Mouse (Mus musculus): Measurements from ENCODE around the gene Slc8a2.

GRCm38 (mm10) chr7:16083361-16083760 is 46.3 kb upstream of the Slc8a2 start:
- TF ChIP-seq EP300 (IDR thresholded peaks at IDR 0.05; ENCODE audit: low read depth), result no peak
- TF ChIP-seq CTCF (IDR thresholded peaks at IDR 0.05; ENCODE audit: low read depth), result no peak

Data from liver, postnatal 0 days (tissue).